Mouse (Mus musculus): ENCODE data around the gene Crcp. TPM values are rescaled to one million over a fixed set of nuclear protein-coding genes. Genes with fewer than 3 reads are reported as not detected.

Crcp gene
- polyA plus RNA-seq, 1 experiment from 2014 or later, result 46.2 TPM

Other genes with a start within 250 kb of the Crcp start
- 60.9 and 61.0 TPM in 2 replicates for gene Psph, start 241.8 kb upstream of the Crcp start, polyA plus RNA-seq (2015; fragmentation: Nextera tagmentation; extraction: Ambion mirVana)
- gene Sumf2, start 182.3 kb upstream of the Crcp start, polyA plus RNA-seq (2015; fragmentation: Nextera tagmentation; extraction: Ambion mirVana), result 54.0 and 59.2 TPM in 2 replicates
- gene Chchd2, start 141.8 kb upstream of the Crcp start, polyA plus RNA-seq (2015; fragmentation: Nextera tagmentation; extraction: Ambion mirVana), result 1,059 and 1,110 TPM in 2 replicates
- gene Zbed5, start 133.6 kb upstream of the Crcp start, polyA plus RNA-seq (2015; fragmentation: Nextera tagmentation; extraction: Ambion mirVana), result 6.5 and 7.8 TPM in 2 replicates
- 0.21 and 0.28 TPM in 2 replicates for gene Phkg1, start 130.7 kb upstream of the Crcp start, polyA plus RNA-seq (2015; fragmentation: Nextera tagmentation; extraction: Ambion mirVana)
- gene Nupr1l, start 120.8 kb upstream of the Crcp start, polyA plus RNA-seq (2015; fragmentation: Nextera tagmentation; extraction: Ambion mirVana), result 4.4 and 4.9 TPM in 2 replicates
- gene Vkorc1l1, start 87.3 kb upstream of the Crcp start, polyA plus RNA-seq (2015; fragmentation: Nextera tagmentation; extraction: Ambion mirVana), result 20.4 and 22.3 TPM in 2 replicates
- gene Gusb, start 26.2 kb upstream of the Crcp start, polyA plus RNA-seq (2015; fragmentation: Nextera tagmentation; extraction: Ambion mirVana), result 55.0 and 59.4 TPM in 2 replicates
- gene Asl, start within 50 bp of the Crcp start, polyA plus RNA-seq (2015; fragmentation: Nextera tagmentation; extraction: Ambion mirVana), result 59.2 and 73.9 TPM in 2 replicates
- gene Tpst1, start 44.0 kb downstream of the Crcp start, polyA plus RNA-seq (2015; fragmentation: Nextera tagmentation; extraction: Ambion mirVana), result 67.7 and 70.1 TPM in 2 replicates
- 5.9 and 6.3 TPM in 2 replicates for gene Kctd7, start 115.6 kb downstream of the Crcp start, polyA plus RNA-seq (2015; fragmentation: Nextera tagmentation; extraction: Ambion mirVana)
- 32.6 and 33.2 TPM in 2 replicates for gene Rabgef1, start 142.5 kb downstream of the Crcp start, polyA plus RNA-seq (2015; fragmentation: Nextera tagmentation; extraction: Ambion mirVana)
- gene Tmem248, start 187.8 kb downstream of the Crcp start, polyA plus RNA-seq (2015; fragmentation: Nextera tagmentation; extraction: Ambion mirVana), result 33.4 and 35.1 TPM in 2 replicates
- 72.2 and 77.6 TPM in 2 replicates for gene Sbds, start 226.2 kb downstream of the Crcp start, polyA plus RNA-seq (2015; fragmentation: Nextera tagmentation; extraction: Ambion mirVana)
- 30.2 and 34.1 TPM in 2 replicates for gene Tyw1, start 226.3 kb downstream of the Crcp start, polyA plus RNA-seq (2015; fragmentation: Nextera tagmentation; extraction: Ambion mirVana)